Mouse (Mus musculus): ENCODE measurements at regions not wholly inside any gene's neighbourhood (a gene's known extent, or its start where the extent isn't known, plus 50 kb on each side); places are given as distances from the start of the nearest gene placed in this dataset.
A peak's percentile ranks its signal among the peaks of the same experiment; 100 is the strongest.

GRCm38 (mm10) chr14:47944595-47944994 is 176.0 kb upstream of the Peli2 start:
- TF ChIP-seq POLR2A (IDR thresholded peaks at IDR 0.05; ENCODE audit: insufficient read length, low read depth) (no peak), MYOD1 (IDR thresholded peaks at IDR 0.05; ENCODE audit: control insufficient read depth in 1 of 3, insufficient read length in 2 of 3, low read depth in 2 of 3) (no peak), REST (IDR thresholded peaks at IDR 0.05; ENCODE audit: insufficient read depth, insufficient read length) (no peak), POLR2AphosphoS2 (IDR thresholded peaks at IDR 0.05; ENCODE audit: insufficient read length, low read depth) (no peak), MYOG (IDR thresholded peaks at IDR 0.05; ENCODE audit: control insufficient read depth in 1 of 3, insufficient read depth in 1 of 3, insufficient read length in 2 of 3, low read depth in 2 of 3) (no peak), TCF12 (IDR thresholded peaks at IDR 0.05; ENCODE audit: insufficient read depth, poor library complexity, severe bottlenecking) (peak; percentile 29), USF1 (IDR thresholded peaks at IDR 0.05; ENCODE audit: low read depth) (peak; percentile 56), MAX (IDR thresholded peaks at IDR 0.05; ENCODE audit: low read depth) (no peak), SRF (IDR thresholded peaks at IDR 0.05; ENCODE audit: control insufficient read depth, insufficient read length, low read depth) (no peak), E2F4 (IDR thresholded peaks at IDR 0.05; ENCODE audit: insufficient read depth) (no peak)

Measured in myocyte (in vitro differentiated cells).